Mouse (Mus musculus): ENCODE measurements at regions not wholly inside any gene's neighbourhood (a gene's known extent, or its start where the extent isn't known, plus 50 kb on each side); places are given as distances from the start of the nearest gene placed in this dataset.

GRCm38 (mm10) chr2:117766450-117766849 lies 345.2 kb upstream of the Thbs1 start:
- TF ChIP-seq TAL1 (IDR thresholded peaks at IDR 0.05; ENCODE audit: low read length) (no peak), GATA1 (IDR thresholded peaks at IDR 0.05; ENCODE audit: low read length) (no peak)

Data from erythroblast, embryonic 14.5 days (primary cell).